Mouse (Mus musculus): ENCODE results near the gene Tspan1.

Tspan1 gene

GRCm38 (mm10) chr4:116167404-116167803 is at the start of gene Tspan1:
Tspan1 (minus strand) TSS chr4:116167601.
- DNase-seq: peak; percentile 49 to 52

DNA sequence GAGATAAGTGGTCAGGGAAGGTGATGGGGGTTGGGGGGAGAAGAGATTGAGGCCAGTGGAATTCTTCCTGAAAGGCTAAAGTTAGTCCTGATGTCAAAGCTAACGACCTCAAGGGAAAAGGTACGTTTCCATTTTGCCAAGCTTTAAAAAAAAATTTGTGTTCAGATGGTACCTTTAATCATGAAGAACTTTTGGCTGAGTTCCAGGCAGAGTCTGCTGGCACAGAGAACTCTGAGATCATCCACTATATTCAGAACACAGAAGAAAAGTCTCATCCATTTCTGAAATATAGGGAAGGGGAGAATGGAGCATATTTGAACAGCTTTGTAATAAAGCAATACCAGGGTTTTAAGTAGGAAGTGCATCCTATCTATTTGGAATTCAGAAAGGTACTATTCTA is 49.6 kb upstream of the Tspan1 start:
- DNase-seq: peak; percentile 73 to 77

GRCm38 (mm10) chr4:116215895-116216605 is 48.6 kb upstream of the Tspan1 start:
- DNase-seq: peak; percentile 59 to 66

GRCm38 (mm10) chr4:116208891-116209290 is 41.5 kb upstream of the Tspan1 start:
- no peak for DNase-seq

DNA sequence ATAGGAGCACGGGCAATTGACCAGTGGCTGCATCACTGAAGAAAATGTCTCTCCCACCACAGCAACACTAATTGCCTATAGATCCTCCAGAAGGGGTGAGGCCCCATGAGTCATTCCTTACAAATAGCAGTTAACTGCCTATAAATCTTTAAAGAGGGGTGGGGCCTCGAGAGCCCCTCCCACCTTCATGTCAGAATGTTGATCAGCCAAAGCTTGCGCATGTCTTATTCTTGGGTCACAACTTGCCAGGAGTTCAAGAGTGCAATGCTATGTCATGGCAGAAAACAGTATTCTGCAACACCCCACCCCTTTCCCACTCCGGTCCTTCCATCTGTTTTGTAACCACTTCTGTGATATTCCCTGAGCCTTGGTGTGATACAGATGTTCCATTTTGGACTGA is 39.1 kb upstream of the Tspan1 start:
- no peak for DNase-seq

- DNase-seq: no peak
Measured at GRCm38 (mm10) chr4:116204422-116204821, 37.0 kb upstream of the Tspan1 start.

- peak; percentile 33 to 47 for DNase-seq
Measured at GRCm38 (mm10) chr4:116198422-116198821, 31.0 kb upstream of the Tspan1 start.

GRCm38 (mm10) chr4:116193583-116194383 is 26.4 kb upstream of the Tspan1 start:
- DNase-seq: no peak

DNA sequence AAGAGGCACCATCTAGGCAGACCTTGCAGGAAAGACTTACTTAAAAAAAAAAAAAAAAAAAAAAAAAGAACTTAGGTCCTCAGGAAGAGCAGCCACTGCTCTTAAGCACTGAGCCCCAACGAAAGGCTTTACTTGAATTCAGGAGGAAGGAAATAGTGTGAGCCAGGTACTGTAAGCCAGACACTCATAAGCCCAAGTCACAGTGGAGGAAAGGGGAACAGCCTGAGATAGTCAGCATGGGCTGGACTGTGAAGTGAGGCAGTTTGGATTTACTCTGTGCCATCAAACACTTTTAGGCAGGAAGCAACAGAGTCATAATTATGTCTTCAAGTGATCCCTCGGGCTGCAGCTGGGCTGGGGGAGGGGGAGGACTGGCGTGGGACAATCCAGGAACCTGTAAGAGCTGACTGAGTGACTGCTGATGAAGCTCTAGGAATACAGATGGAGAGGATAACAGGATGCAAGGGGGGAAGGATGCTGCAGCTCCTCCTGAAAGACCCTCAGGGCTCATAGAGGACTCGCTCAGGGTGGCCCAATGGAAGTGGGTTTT is 25.0 kb upstream of the Tspan1 start:
- DNase-seq: no peak

DNA sequence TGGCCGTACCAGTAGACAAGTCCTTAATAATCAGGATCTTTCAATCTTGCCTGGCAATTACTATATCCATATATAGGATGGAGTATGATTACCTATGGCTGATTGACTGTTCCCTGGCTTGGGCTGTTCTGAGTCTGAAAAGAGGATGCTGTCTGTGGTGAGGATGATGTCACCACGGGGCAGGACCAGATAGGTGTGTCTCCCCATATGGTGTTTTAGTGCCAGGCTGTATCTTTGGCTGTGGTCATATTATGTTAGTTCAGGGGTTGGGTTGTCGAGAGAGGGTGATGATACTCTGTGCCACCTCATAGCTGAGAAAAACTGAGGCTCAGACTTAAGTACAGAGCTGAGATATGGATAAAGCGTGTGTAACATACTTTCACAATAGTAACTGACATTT is 17.7 kb upstream of the Tspan1 start:
- DNase-seq: peak in 1 of 2 experiments; percentile 31

GRCm38 (mm10) chr4:116182745-116183144 is 15.3 kb upstream of the Tspan1 start:
- DNase-seq: peak; percentile 72 to 77

GRCm38 (mm10) chr4:116182079-116182478 is 14.7 kb upstream of the Tspan1 start:
- no peak for DNase-seq

GRCm38 (mm10) chr4:116177140-116177539 is 9.7 kb upstream of the Tspan1 start:
- peak; percentile 56 to 67 for DNase-seq

GRCm38 (mm10) chr4:116176543-116176988 is 9.2 kb upstream of the Tspan1 start:
- peak; percentile 98 to 99 for DNase-seq

GRCm38 (mm10) chr4:116175711-116176542 is 8.5 kb upstream of the Tspan1 start:
- peak; percentile 68 to 79 for DNase-seq

GRCm38 (mm10) chr4:116175136-116175535 is 7.7 kb upstream of the Tspan1 start:
- peak; percentile 28 to 53 for DNase-seq

- peak; percentile 76 to 77 for DNase-seq
Measured at GRCm38 (mm10) chr4:116174466-116175116, 7.2 kb upstream of the Tspan1 start.

DNA sequence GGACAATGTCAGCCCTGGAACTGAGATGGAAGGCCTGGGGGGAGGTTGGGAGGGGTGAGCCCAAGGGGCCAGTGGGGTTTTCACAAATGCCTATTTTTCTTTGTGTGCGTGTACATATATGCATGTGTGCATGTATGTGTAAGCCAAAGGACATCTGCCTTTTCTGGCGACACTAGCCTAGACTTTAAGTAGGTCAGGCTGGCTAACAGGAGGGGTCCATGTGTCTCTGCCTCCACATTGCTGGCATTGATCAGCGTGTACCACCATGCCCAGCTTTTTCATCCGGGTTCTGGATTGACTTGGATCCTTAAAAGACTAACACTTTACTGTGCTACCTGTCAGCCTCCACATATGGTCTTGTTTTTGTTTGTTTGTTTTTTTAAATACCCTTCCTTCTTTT is 6.4 kb upstream of the Tspan1 start:
- DNase-seq: peak in 1 of 2 experiments; percentile 33

DNA sequence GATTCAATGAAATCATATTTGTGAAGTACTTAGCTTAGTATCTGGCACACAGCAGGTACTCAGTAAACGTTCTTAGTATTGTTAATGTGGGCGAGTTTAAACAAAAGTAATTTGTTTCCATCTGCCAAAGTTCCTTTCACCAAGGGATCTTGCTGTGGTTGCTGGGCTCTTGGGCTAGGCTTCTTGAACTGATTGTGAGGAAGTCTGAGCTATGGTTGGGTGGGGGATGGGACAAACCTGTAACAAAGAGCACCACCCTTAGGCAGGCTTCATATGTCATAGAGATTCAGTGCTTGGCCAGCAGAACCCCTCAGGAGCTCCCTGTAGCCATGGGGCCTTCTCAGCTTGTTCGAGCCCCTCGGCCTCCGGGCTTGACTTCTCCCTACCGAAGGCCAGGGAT is 5.7 kb upstream of the Tspan1 start, which contains the start of the genes 1700042G07Rik and Gm49337:
Gene 1700042G07Rik, plus strand, starts transcription at position 301 of the 400 bp plus-strand sequence.
Gene Gm49337, plus strand, starts transcription at position 313 of the 400 bp plus-strand sequence.
- peak in 1 of 2 experiments; percentile 19 for DNase-seq

DNA sequence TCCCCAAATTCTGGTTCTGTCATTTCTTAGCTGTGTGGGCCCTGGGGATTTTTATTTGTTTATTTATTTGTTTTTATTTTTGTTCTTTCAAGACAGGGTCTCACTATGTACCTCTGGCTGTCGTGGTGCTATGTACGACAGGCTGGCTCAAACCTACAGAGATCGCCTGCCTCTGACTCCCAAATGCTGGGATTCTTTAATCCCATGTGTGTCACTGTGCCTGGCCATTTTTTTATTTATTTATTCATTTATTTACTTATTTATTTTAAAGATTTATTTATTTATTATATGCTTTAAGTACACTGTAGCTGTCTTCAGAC is 1.9 kb upstream of the Tspan1 start:
- no peak for DNase-seq

DNA sequence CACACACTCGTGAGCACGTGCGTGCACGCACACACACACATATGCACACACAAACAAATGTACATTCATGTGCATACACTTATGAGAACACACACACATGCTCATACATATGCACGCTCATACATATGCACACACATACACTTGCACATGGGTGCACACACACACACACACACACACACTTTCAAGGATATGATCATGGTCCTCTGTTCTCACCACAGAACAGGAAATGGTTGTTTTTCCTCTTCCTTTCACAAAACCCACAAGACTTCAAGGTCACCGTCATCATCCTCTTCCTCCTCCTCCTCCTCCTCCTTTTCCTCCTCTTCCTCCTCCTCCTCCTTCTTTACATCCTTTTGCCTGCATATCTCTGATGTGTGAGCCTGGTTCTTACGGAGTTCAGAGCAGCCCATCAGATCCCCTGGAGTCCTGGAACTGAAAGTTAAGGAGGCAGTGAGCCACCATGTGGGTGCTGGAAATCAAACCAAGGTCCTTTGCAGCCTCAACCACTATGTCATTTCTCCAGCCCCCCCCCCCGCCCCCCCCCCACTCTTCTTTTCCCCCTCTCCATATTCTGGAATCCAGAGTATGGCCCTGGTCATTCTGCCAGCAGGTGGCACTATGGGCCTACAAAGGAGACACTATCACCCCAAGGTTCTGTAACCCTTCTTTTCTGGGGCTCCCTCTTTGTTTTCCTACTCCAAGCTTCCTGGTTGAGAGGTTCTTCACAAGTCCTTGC is 1.4 kb upstream of the Tspan1 start:
- DNase-seq: peak; percentile 87 to 91
